Mouse (Mus musculus): ENCODE results near the gene Sarm1. TPM values are rescaled to one million over a fixed set of nuclear protein-coding genes. Genes with fewer than 3 reads are reported as not detected.

The Sarm1 gene
- total RNA-seq, 1 experiment from 2014 or later, result 0.23 TPM

DNA sequence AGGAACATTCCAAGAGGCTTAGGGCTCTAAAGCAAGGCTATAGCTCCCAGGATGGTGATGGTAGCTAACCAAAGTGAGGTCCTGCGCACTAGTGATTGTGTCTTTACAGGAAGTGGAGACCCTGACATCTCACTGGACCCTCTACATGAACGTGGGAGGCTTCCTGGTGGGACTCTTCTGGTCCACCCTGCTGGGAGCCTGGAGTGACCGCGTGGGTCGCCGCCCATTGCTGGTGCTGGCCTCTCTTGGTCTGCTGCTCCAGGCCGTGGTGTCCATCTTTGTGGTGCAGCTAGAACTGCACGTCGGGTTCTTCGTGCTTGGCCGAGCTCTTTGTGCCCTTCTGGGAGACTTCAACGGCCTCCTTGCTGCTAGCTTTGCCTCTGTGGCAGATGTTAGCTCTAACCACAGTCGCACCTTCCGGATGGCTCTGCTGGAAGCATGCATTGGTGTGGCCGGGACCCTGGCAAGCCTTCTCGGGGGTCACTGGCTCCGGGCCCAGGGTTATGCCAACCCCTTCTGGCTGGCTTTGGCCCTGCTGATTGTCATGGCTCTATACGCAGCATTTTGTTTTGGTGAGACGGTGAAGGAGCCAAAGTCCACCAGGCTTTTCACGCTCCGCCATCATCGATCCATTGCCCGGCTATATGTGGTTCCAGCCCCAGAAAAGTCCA is 31.2 kb downstream of the Sarm1 start:
- ATAC-seq (ENCODE audit: extremely low read depth, insufficient number of reproducible peaks, low FRiP score, poor library complexity, severe bottlenecking), result no peak

DNA sequence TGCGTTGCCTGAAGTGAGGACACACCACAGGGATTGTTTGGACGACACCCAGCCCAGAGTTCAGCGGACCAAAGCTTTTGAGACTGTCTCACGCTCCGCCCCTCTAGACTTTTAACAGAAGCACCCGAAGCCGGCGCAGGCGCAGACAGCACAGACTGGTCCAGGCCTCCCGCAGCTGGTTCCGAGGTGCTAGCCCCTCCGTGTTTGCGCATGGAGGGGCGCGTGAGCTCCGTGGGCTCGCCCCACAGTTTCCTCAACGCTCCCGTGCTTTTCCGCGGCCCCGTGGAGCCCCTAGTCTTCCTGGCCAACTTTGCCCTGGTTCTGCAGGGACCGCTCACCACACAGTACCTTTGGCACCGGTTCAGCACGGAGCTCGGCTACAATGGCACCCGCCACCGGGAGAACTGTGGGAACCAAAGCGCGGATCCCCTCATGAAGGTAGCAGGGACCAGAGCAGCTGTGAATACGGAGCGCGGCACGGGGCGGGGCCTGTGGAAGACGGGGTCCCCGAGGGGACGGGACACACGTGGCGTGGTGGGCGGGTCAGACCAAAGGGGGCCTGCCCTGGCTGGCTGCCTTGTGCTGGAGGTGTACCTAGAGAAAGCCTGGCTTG is 31.9 kb downstream of the Sarm1 start, which contains the start of gene Slc46a1:
Slc46a1 (plus strand) TSS at position 130 of the 613 bp plus-strand sequence.
- ATAC-seq (ENCODE audit: extremely low read depth, insufficient number of reproducible peaks, low FRiP score, poor library complexity, severe bottlenecking), result peak; percentile 36

DNA sequence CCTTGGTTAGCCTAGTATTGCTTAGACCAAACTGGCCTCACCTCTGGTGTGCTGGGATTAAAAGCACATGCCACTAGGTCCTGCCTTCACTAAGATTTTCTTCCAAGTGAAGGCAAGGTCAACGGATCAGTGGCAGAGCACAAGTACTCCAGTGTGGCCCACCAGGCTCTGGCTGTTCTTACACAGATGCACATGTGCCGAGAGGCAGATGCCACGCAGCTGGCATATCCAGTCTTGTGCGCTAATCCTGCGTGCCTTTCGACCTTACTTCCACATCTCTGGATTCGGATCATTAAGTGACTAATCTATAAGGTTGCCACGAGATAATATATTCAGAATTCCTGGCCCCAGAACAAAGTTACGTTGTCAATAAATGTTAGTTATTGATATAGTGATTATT is 32.4 kb downstream of the Sarm1 start:
- ATAC-seq (ENCODE audit: extremely low read depth, insufficient number of reproducible peaks, low FRiP score, poor library complexity, severe bottlenecking), result no peak

DNA sequence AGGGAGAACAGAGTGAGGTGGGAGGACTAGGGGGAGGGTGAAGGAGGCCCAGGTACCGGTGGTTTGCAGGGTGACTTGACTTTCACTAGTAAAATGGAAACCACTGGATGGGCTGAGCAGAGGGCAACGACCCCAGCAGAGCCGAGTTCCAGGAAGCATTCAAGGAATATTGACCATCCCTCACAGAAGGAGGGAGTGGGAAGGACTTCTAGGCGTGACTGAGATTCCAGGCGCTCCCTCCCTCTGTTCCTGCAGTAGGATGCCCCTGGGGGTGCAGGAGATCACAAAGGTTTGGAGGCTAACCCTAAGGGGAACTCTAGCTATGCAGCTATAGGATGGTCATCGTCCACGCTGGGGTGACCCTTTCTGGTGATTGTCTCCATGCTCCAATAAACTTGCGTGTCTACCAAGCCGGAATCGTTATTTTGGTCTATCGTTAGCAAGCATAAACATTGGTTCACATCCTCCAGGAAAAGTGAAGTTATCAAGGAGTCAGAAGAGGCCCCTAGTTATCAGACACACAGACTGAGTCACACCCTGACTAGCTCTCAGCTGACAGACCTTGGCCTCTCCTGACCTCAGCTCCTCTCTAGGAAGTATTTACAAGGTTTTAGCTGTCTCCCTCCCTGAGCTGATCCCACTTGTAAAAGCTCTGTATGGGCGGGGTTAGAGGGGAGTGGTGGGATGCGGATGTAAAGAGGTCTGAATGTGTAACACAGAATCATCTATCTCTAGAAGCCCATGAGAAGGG is 34.1 kb downstream of the Sarm1 start:
- no peak for ATAC-seq (ENCODE audit: extremely low read depth, insufficient number of reproducible peaks, low FRiP score, poor library complexity, severe bottlenecking)

DNA sequence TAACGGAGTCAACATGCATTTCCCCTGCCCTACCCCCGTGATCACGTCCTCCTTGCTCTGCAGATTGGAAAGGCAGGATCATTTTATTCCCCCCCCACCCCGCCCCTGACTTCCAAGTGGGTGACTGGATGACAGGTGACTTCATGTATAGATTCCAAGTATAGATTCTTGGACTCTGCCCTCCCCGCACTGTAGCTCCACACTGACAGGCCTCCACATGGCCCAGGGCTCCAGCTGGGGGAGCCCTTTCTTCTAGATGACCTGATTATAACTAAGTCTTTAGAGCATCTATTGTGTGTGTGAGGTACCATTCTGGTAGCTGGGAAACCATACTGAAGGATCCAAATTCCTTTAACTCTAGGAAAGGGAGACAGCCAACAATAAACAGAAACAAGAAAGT is 34.9 kb downstream of the Sarm1 start:
- no peak for ATAC-seq (ENCODE audit: extremely low read depth, insufficient number of reproducible peaks, low FRiP score, poor library complexity, severe bottlenecking)

DNA sequence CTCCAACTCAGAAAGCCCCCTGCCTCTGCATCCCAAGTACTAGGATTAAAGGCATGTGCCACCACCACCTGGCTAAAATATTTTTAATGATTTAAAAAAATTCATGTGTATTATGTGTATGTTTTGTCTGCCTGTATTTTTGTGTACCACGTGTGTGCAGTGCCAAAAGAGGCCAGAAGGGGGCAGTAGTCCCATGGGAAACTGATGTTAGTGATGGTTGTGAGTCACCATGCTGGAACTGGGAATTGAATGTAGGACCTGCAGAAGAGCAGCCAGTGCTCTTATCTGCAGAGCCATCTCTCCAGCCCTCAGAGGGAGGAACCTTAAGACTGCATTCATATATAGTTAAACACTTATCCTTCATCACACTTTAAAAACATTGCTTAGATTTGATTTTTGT is 35.7 kb downstream of the Sarm1 start:
- ATAC-seq (ENCODE audit: extremely low read depth, insufficient number of reproducible peaks, low FRiP score, poor library complexity, severe bottlenecking), result no peak

DNA sequence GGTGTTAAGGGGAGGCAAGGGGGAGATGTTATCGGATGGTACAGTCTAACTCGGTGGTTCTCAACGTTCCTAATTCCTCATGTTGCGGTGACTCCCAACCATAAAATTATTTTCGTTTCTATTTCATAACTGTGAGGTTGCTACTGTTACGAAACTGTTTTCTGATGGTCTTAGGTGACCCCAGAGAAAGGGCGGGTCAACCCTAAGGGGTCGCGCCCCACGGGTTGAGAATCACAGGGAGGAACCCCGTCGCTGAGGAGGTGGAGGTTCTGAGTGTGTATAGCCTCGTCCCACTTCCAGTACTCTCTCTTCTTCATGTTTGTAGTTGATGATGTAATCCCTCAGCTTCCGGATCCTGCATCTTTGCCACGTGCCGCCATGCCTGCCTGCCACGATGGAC is 38.8 kb downstream of the Sarm1 start:
- ATAC-seq (ENCODE audit: extremely low read depth, insufficient number of reproducible peaks, low FRiP score, poor library complexity, severe bottlenecking), result no peak

DNA sequence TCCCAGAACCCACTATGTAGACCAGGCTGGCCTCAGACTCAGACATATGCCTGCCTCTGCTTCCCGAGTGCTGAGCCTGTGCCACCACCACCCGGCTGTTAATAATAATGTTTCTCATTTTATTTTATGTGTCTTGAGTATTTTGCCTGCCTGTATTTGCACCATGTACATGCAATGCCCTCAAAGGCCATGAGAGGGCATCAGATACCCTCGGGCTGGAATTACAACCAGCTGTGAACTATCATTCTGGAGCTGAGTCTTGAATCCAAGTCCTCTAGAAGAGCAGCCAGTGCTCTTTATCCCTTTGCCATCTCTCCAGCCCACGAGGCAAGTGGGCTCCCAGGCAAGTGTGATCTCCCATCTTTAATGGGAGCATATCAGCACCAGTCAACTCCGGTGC is 42.2 kb downstream of the Sarm1 start:
- 0 out of 2 replicates have a peak, but pooled peaks have one; percentile 34 for ATAC-seq (ENCODE audit: extremely low read depth, insufficient number of reproducible peaks, low FRiP score, poor library complexity, severe bottlenecking)

DNA sequence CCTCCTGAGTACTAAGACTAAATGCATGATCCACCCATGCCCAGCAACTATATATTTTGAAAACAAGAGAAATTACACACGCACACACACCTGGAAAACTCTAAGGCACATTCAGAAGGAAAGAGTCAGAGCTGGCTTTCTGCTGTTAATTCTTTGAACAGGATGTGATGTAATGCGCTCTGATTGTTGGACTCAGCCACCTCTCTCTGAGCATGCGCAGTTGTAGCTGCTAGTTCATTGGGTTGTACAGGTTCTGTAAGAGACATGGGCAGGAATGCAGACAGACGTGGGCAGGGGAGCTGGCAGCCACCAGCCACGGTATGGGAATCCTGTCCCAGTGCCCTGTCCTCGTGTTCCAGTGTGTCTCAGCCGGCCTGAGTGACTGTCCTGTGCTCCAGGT is 43.3 kb downstream of the Sarm1 start:
- ATAC-seq (ENCODE audit: extremely low read depth, insufficient number of reproducible peaks, low FRiP score, poor library complexity, severe bottlenecking), result no peak

DNA sequence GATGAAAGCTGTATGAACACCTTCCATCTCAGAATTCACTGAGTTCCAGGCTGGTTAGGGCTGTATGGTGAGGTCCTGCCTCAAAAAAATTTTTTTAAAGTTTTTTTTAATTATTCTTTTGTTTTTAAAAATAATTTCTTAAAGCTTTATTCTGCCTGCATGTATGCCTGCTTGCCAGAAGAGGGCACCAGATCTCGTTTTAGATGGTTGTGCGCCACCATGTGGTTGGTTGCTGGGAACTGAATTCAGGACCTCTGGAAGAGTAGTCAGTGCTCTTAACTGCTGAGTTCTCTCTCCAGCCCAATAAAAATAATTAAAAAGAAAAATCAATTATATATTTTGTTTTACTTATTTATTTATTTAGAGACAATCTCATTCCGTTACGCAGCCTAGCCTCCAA is 43.9 kb downstream of the Sarm1 start:
- ATAC-seq (ENCODE audit: extremely low read depth, insufficient number of reproducible peaks, low FRiP score, poor library complexity, severe bottlenecking), result no peak

DNA sequence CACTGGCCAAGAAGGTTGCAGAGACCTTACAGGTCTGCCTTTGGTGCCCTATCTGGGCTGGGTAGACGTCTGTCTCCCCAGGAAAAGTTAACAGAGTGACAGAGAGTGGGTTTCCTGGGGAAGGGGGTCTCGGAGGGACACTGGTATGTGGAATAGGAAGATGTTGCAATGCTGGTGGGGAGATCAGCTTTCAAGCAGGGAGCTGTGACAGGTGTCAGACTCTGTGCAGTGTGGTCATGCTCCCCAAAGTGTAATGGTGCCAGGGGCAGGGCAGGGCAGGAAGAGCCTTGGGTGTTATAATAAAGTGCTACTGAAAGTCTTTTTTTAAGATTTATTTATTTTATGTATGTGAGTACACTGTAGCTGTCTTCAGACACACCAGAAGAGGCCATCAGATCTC is 47.2 kb downstream of the Sarm1 start:
- no peak for ATAC-seq (ENCODE audit: extremely low read depth, insufficient number of reproducible peaks, low FRiP score, poor library complexity, severe bottlenecking)

DNA sequence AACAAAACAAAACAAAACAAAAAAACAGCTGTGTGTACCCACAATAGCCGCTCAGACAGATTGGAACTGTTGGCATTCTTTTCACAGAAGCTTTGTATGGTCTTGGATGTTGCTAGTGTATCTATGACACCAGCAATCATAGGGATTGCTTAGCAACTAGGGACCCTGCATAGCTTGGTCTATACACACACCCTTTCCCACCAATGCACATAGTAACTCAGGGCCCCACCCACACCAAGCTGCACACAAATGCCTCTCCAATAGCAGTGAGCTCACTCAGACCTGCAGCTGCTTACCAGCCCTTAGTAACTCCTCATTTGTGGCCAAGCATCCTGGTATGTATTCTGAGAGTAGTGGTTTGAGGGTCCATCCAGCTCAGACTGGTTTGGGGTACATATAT is 49.3 kb downstream of the Sarm1 start:
- ATAC-seq (ENCODE audit: extremely low read depth, insufficient number of reproducible peaks, low FRiP score, poor library complexity, severe bottlenecking), result no peak

DNA sequence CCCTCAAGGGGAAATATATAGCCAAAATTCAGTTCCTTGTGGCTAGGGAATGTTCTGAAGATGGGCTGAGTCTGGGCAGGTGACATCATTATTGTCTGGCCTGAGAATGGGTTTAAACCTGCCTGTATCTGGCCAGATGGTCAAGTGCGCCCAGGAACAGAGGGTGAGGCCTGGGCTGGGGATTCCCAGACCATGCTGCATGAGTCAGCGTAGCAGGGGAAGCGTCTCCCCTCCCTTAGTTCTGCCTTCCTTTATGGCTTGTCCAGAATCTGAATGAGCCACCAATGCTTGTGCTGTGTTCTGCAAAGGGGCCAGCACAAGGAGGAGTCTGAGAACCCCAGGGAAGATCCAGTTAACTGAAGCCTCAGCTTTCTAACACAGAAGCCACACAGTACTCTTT is 50.4 kb downstream of the Sarm1 start:
- no peak for ATAC-seq (ENCODE audit: extremely low read depth, insufficient number of reproducible peaks, low FRiP score, poor library complexity, severe bottlenecking)

DNA sequence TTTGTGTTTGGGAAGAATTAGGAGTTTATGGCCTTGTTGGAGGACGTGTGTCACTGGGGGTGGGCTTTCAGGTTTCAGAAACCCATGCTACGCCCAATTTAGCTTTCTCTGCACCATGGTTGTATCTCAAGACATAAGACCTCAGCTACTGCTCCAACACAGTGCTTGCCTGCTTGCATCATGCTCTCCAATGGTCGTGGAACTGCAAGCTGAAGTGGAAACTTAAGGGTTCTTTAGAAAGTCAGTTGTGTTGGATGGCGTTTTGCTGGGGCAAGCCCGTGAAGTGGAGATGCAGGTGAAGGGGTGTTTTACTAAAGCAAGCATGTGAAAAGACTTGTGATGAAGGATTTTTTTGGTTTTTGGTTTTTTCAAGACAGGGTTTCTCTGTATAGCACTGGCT is 54.4 kb downstream of the Sarm1 start:
- ATAC-seq (ENCODE audit: extremely low read depth, insufficient number of reproducible peaks, low FRiP score, poor library complexity, severe bottlenecking), result no peak

DNA sequence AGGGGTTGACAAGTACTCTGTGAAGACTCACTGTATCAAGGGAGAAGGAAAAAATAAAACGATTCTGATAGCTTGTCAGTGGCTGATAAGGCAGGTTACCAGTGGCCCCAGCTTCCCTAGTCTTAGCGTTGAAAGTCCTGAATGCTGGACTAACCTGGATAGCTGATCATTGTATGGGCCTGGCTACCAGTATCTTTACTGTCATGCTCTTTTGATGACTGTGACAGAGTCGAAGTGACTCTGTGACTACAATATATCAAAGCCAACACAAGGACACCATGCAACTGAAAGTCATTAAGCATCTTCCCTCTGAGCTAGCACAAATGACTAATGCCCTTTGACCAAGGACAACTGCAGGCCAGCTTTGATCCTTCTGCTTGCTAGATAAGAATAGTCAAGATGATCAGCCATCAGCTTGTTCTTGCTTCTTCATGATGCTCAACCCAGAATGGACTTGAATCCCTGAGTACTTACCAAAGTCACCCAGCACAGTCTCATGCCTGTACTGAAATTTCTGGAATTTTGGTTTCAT is 59.1 kb downstream of the Sarm1 start:
- no peak for ATAC-seq (ENCODE audit: extremely low read depth, insufficient number of reproducible peaks, low FRiP score, poor library complexity, severe bottlenecking)

DNA sequence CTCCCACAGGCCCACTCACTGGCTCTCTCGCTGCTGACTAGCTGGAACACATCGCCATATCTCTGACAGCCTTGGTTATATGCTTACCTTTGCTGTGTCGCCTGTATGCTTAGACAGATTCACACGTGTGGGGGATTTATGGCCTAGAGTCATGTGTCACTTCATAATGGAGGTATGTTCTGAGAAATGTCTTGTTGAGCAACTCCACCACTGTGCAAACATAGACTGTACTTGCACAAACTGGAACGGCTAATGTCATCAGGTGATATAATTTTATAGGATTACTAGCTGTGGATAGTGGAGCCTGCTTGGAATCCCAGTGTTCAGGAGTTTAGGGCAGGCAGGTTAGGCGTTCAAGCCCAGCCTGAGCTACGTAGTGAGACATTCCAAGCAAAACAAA is 60.4 kb downstream of the Sarm1 start:
- no peak for ATAC-seq (ENCODE audit: extremely low read depth, insufficient number of reproducible peaks, low FRiP score, poor library complexity, severe bottlenecking)

DNA sequence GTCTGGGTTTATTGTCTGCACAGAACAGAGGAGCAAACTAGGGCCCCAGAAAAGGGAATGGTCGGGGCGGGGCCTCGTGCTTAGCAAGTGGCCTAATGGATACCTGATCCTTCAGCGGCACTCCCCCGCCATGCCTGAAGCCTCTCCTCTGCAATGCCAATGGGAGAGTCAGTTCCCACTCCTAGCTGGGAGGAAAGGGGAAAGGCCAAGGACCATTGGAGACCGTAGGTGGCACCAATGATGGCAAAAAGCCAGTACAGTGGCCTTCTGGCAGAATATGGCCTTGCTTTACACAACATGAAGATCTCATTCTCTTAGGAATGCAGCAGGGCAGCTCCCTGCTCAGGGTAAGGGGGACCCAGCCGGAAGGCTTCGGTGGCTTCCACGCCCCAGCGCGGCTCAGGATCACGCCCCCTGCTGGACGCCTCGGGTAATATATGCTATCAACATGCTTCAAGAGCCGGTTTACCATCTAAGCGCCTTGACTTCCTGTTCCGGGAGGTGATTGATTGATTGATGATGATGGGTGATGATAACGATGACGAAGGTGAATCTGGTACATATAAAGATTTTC is 61.7 kb downstream of the Sarm1 start:
- ATAC-seq (ENCODE audit: extremely low read depth, insufficient number of reproducible peaks, low FRiP score, poor library complexity, severe bottlenecking), result no peak

DNA sequence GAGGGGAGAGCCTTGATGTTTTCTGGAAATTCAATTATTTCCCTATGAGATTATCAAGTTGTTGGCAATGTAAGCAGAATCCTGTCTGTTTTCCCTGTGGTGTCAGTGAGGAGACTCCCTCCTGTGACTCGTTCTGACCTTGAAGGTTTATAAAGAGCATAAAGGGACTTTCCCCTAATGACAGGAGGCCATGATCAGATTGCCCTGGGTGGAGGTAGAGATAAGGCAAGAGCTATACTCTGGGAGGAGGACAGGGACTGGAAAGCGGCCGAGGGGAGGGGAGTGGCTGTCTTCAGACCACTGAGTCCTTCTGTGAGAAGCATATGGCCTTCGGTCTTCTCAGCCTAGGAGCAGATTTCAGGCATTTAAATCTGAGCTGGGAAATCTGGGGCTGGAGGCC is 63.5 kb downstream of the Sarm1 start:
- no peak for ATAC-seq (ENCODE audit: extremely low read depth, insufficient number of reproducible peaks, low FRiP score, poor library complexity, severe bottlenecking)

DNA sequence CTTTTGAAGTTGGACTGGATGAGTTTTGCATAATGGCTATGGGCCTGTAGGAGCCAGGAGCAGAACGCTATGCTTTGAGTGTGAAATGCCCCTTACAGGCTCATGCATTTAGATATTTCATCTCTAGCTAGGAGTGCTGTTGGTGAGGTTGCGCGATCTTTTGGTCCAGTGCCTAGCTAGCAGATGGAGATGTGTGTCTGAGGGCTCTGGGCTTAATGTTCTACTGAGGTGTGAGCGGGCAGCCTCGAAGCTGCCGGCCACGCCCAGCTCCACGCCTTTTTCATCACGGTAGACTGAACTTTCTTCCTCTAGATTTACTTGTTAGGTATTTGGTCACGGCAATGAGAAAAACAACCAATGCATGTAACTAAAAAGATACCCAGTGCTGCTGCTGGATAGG is 66.4 kb downstream of the Sarm1 start:
- no peak for ATAC-seq (ENCODE audit: extremely low read depth, insufficient number of reproducible peaks, low FRiP score, poor library complexity, severe bottlenecking)
